Mouse (Mus musculus): ENCODE data around the gene Tmem135. TPM values are rescaled to one million over a fixed set of nuclear protein-coding genes. Genes with fewer than 3 reads are reported as not detected.

Tmem135 gene
- total RNA-seq, 4 experiments from 2014 or later = 54.6 to 97.9 (median 82.9) TPM

DNA sequence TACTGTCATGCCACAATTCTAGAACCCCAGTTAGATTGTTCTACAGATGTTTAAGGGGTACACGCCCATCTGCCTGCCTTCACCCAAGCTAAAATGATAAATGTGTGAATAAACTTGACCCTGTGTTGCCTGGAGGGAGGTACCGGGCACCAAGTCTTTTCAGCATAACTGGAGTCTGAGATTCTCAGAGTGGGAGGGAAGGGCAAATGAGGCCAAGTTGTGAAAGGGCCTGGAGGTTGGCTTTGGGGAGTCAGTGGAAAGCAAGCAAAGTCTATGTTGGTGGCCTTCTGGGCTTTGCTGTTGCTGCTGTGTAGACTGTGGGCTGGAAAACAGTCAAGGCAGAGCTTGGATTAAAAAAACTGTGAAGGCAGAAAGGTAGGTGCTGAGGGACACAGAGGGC is 13.7 kb upstream of the Tmem135 start:
- DNase-seq = no peak

DNA sequence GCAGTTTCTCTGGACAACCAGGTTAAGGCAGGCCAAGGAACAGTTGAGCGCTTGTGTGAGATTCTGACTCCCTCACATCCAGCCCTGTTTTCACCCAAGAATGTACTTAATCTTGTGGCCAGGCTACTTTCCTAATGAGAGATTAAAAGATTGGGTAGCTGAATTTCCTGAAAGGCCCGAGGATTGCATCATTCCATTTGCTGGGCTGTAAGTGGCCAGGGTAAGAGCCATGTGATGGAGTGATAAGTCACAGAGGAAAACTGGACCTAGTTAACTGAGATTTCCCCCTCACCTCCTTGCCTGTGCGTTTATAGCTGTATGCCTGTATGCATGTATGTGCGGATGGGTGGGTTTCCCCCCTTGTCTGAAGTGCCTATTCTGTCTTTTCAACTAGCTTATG is 12.0 kb upstream of the Tmem135 start:
- no peak for DNase-seq

- DNase-seq = no peak
These were observed 8.1 kb upstream of the Tmem135 start for GRCm38 (mm10) chr7:89412094-89412493.

- no peak for DNase-seq
These were observed 7.3 kb upstream of the Tmem135 start for GRCm38 (mm10) chr7:89411346-89411745.

- no peak for DNase-seq
These were observed 6.3 kb upstream of the Tmem135 start for GRCm38 (mm10) chr7:89410294-89410693.

DNA sequence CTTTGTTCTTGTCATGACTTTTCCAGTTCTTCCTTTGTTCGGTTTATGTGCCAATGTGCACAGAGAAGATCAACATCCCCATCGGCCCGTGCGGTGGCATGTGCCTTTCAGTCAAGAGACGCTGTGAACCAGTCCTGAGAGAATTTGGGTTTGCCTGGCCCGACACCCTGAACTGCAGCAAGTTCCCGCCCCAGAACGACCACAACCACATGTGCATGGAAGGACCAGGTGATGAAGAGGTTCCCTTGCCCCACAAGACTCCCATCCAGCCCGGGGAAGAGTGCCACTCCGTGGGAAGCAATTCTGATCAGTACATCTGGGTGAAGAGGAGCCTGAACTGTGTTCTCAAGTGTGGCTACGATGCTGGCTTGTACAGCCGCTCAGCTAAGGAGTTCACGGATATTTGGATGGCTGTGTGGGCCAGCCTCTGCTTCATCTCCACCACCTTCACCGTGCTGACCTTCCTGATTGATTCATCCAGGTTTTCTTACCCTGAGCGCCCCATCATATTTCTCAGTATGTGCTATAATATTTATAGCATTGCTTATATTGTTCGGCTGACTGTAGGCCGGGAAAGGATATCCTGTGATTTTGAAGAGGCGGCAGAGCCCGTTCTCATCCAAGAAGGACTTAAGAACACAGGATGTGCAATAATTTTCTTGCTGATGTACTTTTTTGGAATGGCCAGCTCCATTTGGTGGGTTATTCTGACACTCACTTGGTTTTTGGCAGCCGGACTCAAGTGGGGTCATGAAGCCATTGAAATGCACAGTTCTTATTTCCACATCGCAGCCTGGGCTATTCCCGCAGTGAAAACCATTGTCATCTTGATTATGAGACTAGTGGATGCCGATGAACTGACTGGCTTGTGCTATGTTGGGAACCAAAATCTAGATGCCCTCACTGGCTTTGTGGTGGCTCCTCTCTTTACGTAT is 3.3 kb upstream of the Tmem135 start:
- DNase-seq = no peak

GRCm38 (mm10) chr7:89406011-89406410 is 2.0 kb upstream of the Tmem135 start:
- no peak for DNase-seq

GRCm38 (mm10) chr7:89404734-89405440 is 865 bp upstream of the Tmem135 start:
- peak; percentile 45 for DNase-seq

DNA sequence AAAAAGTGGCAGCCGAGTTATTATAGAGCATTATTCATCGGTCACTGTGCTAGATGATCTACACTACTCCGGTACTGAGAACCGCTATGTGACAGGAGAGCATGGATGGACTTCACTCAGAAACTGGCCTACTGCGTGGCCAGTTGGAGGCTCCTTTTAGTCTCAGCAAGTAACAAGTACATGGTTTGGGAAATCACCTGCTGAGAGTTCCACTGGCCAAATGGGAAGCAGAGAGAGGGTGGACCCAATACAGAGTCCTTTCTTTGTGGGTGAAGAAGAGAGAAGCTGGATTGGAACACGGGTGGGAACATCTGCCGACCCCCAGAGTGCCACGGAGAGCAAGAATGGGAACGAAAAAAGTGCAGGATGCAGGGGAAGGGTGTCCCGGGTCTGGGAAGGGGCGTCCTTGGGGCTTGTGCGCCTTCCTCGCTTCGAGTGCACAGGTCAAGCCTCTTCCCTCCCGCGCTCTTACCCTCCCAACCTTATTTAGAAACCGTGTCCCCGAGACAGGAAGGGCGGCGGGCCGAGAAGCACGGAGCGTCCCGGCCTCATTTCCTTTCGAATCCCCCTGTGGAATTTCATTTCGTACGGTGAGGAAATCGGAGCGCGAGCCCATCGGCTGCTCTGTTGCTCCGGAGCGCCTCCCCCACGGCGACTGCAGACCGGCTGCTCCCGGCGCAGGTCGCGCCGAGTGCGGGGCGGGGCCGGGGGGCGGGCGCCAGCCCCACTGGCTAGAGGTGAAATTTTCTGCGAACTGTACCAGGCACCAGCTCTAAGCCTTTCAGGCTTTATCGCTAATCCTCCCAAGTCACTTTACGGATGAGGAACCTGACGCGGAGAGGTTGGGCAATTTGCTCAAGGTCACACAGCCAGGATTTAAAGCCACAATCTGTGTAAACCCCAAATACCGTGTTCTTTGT is 709 bp downstream of the Tmem135 start:
- DNase-seq = peak; percentile 79

DNA sequence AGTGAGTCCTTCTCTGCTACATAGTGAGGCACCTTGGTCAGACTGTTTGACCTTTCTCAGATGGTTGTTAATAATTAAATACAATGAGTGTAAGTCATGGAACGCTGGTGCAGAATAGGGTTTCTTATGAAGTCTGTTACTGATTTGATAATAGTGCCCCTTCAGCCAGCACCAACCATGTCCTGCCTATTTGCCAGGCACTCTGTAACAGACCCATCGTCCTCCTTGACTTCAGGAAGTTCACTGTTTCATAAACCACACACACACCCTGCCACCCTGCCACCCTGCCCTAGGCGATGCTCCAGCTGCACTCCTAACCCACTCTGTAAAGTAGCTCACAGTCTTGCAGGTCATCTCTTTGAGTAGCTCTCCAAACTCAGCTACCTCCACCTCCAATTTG is 2.1 kb downstream of the Tmem135 start:
- no peak for DNase-seq

GRCm38 (mm10) chr7:89401136-89401858 is 2.7 kb downstream of the Tmem135 start:
- DNase-seq = no peak

DNA sequence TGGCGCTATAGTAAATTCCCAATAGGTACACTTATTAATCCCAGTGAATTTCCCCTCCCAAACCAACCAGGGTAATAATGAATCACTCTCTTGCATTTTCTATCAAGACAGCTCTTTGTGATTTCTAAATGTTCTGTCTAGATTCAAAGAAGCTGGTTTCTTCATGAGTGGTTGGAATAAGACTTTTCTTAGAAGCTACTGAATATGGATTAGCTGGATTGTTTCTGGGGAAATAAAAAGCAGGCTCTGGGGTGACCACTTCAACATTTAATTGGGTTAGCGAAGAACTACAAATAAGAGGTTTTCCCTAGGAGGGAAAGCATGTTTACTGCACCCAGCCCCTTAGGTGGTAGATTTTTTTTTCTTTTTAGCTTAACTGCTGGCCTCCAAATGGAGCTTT is 3.3 kb downstream of the Tmem135 start:
- no peak for DNase-seq

DNA sequence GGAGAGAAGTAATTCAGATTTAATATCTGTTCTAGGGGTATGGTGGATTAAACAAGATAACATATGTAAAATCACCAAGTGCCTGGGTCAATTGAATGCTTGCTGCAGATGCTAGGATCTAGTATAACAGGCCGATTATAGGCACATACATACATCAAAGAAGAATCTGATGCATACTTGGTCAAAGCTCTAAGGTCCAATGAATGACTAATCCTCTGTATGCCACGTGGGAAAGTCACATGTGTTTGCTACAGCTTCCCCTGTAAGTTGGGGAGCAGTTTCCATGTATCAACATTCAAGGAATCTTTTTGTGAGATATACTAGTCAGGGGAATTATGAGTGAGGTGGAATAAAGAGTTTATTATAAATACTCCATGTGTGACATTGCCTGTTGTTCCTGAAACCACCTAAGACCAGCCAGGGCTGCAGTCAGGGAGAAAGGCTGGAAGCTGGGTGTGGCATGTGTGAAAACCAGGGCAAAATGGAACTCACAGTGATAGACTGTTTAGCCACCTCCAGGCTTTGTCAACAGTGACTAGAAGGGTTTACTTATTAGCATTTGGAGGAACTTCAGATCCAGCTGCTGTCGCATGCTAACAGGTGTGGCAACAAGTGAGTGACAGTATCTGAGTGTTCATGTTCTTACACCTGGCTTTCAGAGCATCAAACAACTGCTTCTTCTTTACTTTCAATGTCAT is 6.0 kb downstream of the Tmem135 start:
- no peak for DNase-seq

GRCm38 (mm10) chr7:89396386-89396785 is 7.6 kb downstream of the Tmem135 start:
- DNase-seq = no peak

DNA sequence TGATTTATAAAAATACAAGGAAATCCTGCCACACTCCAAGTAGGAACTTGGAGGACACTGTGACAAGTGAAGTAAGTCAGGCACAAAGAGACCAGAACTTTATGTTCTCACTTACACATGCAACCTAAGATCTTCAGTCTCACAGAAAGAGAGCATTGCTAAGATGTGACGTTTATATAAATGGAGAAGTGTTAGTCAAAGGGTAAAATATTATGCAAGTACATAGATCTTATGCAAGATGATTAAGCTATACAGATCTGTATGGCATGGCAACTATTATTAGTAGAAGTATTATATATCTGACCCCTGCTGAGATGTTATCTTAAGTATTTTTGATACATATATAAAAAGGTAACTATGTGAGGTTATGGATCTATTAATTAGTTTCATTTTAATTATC is 8.6 kb downstream of the Tmem135 start:
- DNase-seq = no peak

GRCm38 (mm10) chr7:89392825-89393224 is 11.2 kb downstream of the Tmem135 start:
- no peak for DNase-seq

GRCm38 (mm10) chr7:89392388-89392787 is 11.6 kb downstream of the Tmem135 start:
- DNase-seq = peak; percentile 46

DNA sequence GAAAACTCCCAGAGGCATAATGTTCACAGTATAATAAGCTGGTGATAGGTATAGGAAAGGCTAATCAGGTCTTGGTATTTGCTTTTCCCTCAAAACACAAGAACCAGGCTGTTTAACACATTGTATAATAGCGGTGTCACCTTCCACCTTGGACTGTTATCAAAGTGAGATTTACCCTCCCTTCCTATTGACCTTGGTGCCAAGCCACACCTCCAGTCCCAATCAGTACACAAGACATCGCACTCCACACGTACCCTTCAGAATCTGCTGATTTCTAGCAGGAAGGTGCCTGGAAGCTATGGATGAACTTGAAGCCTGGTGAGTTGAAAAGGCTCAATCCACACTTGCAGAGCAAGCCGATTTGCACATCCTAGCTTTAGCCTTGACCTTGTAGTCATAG is 12.2 kb downstream of the Tmem135 start:
- no peak for DNase-seq

GRCm38 (mm10) chr7:89391281-89391680 is 12.7 kb downstream of the Tmem135 start:
- DNase-seq = no peak

DNA sequence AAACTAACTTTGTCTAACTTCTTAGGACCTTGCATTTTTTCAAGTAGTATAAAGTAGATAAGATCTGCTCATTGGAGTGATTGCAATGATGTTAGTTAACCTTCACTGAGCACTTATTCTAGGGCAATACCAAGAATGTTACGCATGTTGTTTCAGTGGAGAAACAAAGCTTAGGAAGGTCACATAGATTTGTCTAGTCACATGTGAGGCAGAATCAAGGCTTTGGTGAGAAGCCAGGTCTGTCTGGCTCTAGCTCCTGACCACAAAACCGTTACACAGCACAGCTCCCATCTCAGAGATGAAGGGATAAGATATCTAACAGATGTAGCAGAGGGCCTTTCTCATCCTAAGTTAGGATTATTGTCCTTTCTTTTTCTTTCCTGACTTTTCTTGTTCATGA is 13.4 kb downstream of the Tmem135 start:
- peak; percentile 72 for DNase-seq

GRCm38 (mm10) chr7:89388981-89389380 is 15.0 kb downstream of the Tmem135 start:
- no peak for DNase-seq

All from adrenal gland, adult 8-10 months (tissue).